Mouse (Mus musculus) heart, adult 8-10 months (tissue): ENCODE measurements around the gene B3gnt2. TPM values are rescaled to one million over a fixed set of nuclear protein-coding genes. Genes with fewer than 3 reads are reported as not detected.

Source experiments
- DNase-seq: peaks from one replicate; pipeline ENCODE4 v3.0.0; 2022; ENCODE audit warnings: low spot score
- total RNA-seq, 4 experiments: library from RNA; stranded (reverse); gene quantifications; 2 replicates each; pipeline ENCODE4 v1.2.4; 2022

B3gnt2 gene
- total RNA-seq, 4 experiments from 2014 or later = 3.0 to 9.4 (median 6.9) TPM

DNA sequence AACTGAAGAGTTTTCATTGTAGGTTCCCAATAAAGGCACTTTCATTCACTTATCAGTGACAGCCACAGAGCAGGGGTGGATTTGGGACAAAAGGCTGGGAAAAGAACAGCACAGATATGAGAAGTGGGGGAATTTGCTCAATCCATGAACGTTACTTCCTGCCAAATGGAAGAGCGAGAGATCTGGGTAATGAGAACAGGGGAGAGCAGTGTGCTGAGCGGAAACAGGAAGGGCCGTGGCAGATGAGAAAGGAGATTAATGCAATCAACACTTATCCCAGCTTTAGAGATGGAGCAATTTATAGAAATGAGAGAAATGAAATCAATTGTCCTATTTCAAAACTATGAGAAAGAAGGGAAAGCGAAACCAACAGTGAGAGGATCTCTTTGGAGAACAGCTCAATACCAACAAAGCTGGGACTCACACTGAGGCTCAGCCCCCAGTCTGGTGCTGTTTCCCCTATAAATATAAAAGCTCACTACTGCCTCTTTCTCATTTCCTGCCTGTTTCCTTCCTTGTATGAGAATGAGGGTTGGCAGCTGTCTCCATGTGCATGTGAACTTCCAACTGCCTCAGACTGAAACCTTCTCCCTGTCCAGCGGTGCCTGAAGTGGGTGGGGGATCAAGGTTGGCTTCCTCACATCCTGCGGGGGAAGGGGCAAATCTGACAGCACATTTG, 11.0 kb upstream of the B3gnt2 start:
- DNase-seq = no peak

DNA sequence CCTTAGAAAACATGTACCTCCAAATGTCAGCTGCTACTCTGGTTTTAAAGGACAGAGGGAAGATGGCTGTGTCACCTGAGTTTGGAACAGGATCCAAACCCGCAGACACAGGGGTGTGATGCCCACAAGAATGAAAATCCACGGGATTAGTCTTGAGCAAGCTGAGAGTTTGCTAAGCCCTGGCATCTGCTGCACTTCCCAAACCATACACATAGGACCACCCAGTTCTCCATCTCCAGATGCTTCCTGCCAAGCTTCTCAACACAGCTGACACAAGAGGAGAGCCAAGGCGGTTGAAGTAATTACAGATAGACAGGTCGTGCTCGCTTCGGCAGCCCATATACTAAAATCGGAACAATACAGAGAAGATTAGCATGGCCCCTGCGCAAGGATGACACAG, 7.8 kb upstream of the B3gnt2 start:
- DNase-seq = no peak

DNA sequence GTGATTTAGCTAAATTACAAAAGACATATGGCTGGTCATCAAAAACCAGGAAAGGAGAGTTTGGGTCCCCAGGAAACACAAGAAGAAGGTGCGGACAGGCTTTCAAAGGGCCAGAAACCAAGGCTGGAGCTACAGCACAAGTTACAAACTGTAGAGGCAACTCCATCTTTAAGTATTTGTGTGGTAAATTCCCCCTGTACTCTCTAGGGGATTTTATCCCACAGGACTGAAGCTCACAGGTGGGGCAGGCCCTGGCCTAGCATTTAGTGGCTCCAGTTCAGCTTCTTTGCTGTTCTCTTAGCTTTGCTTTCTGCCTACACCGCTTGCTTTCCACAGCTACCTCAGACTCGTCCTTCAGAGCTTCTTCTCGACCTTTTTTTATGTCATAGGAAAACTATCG, 6.9 kb upstream of the B3gnt2 start:
- no peak for DNase-seq

DNA sequence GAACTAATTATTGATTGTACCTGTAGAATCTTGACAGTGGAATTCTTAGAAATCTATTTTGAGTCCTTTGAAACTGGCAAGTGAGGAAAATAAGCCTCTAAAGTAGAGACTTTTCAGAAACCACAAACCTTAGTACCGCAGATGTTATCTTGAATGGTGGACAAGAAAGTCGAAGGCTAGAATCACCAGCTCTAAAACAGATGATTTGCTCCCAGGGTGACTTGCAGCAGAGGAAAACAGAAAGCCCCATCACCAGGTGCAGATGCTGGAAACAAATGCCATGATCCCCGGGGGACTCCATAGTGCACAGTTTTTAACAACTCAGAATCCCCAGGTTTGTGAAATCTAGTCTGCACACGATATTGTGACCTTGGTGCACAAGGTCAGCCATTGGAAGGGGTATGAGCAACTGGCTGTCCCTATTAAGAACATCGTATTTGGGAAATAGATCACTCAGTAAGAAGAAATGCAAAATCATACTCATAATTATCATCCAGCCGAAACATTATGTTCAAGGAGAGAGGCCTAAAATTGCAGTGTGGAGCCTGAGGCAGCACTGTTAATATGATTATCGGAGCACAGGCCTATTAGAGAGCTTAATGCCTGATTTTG, 5.0 kb upstream of the B3gnt2 start:
- no peak for DNase-seq

DNA sequence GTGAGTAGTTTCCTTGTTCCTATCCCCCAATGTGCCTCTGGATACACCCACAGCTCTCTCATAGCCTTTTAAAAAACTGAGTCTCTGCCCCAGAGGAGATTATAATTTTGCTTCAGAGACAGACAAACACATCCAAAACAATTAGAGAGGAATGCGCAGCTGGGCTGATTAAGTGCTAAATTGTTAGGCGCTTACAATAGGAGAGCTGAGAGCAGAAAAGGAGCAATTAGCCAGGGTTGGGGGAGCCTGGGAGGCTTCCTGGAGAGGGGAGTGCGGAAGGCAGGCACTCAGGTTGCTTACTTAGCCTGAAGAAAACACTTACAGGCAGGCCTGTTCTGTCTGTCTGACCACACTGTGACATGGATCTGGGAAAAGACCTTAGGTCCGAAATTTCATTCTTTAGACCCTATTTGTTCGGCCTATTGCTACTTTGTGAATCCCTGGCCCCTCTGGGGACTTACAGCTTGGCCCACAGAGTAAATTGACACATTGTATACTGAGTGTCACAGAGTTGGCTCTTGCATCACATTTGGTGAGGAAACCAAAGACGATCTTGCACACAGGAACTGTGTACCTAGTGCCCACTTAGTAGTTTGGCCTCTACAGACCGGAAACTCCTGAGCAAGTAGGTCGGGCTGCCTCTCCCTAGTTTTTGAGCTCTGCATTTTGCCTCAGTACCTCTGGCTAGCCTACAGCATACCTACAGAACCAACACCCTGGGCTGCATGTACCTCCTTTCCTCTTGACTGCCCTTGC, 3.7 kb upstream of the B3gnt2 start:
- no peak for DNase-seq

DNA sequence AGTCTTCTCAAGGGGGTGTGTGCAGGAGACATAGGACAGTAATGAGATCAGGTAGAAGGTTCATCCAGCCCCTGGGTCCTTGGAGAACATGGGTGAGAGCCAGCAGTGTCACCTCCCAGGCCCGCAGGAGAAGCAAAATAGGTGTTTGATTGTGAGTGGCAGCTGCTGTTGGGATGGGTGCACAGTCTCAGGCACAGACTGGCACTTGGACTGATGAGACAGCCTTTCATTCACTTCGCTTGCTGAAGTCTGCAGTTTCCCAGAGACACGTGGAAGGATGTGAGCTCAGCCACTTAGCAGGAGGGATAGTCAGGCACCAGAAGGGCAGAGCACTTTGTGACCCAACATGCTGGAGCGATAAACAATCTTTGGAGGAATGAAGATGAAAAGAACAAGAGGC, 2.8 kb upstream of the B3gnt2 start:
- no peak for DNase-seq

DNA sequence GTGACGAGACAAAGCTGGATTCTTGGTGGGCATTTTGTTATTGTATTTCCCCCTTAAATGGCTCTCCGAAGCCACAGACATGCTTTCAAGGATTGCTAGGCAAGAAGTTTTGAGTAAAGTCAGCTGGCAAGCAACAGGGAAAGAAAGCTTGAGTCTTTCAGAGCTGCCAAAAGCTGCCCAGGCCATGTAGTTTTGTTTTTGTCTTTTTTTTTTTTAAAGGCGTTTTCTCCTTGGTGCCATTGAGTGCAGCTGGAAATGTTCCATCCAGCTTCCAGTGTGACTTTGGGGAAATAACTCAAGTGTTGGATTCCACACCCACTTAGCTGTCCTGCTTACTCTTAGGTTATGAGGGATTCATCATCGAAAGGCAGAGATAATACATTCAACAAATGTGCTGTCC, 554 bp upstream of the B3gnt2 start:
- DNase-seq = no peak

DNA sequence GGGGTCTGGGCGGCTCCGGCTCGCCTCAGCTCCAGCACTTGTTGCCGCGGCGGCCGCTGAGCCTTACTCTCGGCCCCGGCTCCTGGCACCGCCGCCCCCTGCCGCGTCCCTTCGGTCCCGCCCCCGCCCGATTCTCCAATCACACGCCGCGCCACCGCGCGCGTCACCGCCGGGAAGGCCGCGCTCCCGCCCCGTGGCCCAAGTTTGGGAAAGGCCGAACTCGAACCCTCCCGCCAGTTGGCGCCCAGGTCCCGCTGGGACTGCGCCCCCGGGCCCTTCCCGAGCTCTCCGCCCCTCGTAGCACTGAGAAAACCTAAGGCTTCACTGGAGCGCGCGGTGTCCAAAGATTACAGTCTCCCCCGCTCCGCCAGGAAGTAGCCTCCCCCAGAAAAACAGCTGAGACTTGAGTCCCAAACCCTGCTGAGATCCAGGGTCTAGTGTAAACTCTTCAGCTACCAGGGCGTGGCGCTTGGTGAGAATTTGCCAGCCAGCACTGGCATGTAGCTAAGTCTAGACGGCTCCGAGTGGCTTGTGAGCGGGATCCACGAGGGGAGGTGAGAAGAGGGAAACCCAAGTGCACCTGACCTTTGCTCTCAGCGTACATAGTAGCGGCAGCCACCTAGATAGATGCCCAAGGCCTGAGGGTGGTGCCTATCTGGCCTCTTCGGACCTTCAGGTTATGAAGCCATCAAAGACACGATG, 977 bp downstream of the B3gnt2 start:
- DNase-seq = peak; percentile 90

DNA sequence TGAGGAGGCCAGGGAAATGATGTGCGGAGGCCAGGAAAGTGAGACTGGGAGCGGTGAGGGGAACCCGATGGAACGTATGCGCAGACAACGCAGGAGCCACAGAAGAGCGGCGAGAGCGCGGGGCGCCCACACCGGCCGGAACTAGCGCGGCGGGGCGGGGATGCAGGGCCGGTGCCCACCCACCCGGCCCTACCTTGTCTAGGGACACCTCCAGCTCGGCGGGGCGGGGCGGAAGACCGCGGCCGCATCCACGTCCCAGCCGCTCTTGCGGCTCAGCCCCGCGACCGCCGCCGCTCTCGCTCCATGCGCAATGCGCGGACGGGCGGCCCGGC, 1.5 kb downstream of the B3gnt2 start:
- DNase-seq = no peak

DNA sequence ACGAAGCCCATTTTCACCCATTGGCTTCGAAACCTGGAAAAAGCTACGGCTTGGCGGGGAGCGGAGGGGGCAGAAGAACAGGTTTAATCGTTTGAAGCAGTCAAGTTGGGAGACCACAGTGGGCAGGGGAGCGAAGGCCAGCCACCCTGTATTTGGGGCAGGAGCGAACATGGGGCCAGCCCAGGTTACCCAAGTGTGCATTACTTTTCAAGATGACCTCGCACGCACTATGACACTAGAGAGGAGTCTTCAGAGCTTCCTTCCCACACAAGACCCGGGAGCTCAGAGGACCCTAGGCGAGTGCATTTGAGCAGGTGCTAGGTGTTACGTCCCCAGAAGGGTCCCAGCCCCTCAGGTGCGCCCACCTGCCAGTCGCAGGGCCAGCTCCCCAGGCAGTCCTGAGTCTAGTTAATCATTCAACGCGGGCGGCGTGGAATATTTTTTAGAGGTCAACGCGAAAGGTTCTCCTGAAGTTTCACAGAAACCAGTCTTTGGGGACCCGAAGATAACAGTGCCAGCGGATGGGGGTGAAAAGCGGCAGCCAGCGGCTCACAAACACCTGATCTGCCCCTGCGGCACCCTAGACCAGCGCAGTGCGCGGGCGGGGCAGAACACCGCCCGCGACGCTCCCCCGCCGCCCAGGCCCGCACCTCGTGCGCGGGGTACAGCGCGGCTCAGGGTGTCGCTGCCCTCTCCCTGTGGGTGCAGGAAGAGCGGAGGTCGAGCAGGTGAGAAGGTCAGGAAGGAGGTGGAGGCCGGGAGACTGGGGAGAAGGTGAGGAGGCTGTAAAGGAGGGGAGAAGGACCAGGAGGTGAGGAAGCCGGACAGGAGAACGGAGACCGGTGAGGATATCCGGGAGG, 2.1 kb downstream of the B3gnt2 start:
- DNase-seq = no peak

DNA sequence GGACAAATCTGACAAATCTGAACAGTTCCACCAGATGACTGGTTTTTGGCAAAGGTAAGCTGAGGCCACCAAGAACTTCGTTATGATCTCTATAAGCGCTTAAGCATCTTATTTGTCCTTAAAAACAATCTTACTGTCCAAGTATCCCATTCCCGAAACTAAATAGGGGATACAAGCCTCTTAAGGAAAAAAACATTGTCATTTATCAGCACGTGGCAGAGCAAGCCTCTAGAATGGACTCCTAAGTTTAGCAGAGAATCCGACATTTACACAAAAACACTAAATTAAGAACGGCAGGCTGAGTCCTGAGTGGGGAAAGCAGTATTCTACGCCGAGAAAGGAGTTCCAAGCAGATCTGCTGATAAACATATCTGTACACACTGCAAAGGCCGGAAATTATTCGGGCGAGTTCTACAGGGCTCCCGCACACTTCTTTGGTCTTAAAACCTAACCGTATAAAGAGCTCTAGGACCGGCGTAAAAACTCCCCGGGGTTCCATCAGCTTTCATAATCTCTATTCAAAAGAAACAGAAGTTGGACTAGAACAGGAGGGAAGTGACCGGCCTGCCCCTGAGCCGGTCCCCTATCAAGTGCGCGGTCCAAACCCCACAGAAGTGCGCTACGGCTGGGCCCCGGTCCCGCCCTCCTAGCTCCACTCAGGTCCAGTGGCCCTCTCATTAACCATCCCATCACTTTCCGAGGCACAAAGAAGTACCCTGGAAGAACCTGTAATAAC, 2.9 kb downstream of the B3gnt2 start:
- peak; percentile 40 for DNase-seq

DNA sequence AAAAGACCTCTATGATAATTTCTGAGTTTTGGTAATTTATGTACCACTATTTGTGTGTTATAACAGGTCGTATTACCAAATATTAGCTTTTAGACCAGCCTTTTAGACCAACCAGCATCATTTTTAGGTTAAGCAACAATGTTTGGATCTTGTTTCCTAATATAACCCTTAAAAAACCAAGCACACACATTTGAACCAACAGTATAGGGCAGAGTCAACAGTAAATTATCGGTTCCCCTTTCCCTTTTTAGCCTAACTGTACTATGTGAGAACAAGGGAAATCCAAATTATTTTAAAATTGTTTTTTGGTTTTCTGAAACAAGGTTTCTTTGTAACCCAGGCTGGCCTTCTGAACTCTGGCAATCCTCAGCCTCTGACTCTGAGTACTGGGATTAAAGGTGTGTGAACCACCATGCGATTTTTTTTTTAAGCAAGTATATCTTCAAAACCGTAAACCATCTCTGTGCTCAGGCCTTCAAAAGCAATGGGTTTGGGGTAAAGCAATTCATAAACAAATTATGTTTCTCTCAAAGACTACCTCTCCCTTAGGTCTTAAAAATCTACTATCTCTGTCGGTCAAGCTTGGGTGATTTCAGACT, 3.6 kb downstream of the B3gnt2 start:
- DNase-seq = no peak

DNA sequence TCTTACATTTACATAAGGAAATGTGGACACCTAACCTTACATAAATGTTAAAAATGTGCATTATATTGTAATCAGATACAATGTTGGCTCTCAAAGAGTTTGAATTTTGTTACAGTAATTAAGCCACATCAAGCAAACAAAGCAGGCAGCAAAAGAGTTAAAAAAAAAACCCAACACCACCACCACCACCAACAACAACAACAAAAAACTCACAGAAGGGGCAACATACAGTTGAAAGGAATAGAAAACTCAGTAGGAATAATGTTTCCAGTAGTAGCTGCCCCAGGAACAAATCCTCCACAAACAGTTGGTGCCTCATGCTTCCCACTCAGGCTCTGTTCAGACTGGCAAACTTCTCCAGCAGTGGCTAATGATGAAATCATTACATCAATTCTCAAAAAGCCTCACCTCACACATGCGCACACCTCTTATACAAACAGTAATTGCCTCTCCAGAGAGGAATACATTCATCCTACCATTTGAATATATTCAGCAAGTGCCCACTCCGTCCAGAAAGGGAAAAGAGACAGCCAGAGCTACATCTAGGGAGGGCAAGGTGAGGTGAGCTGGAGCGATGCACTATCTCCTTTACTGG, 4.3 kb downstream of the B3gnt2 start:
- DNase-seq = no peak

DNA sequence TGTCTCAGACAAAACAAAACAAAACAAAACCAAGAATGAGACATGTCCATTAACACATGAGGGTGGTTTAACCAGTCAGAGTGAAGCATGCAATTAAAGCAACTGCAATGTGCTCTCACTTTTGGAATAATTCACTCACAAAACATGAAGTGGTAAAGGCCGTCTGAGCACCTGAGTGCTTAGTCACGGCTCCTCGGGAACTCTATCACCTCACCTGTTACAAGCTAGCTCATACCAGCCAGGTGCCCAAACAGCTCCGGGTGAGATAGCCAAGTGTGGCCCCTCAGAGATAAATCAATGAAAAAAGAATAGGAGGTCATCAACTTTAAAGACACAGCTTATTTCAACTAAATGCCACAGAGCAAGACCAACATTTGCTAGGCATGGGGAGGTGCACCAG, 6.2 kb downstream of the B3gnt2 start:
- DNase-seq = no peak

DNA sequence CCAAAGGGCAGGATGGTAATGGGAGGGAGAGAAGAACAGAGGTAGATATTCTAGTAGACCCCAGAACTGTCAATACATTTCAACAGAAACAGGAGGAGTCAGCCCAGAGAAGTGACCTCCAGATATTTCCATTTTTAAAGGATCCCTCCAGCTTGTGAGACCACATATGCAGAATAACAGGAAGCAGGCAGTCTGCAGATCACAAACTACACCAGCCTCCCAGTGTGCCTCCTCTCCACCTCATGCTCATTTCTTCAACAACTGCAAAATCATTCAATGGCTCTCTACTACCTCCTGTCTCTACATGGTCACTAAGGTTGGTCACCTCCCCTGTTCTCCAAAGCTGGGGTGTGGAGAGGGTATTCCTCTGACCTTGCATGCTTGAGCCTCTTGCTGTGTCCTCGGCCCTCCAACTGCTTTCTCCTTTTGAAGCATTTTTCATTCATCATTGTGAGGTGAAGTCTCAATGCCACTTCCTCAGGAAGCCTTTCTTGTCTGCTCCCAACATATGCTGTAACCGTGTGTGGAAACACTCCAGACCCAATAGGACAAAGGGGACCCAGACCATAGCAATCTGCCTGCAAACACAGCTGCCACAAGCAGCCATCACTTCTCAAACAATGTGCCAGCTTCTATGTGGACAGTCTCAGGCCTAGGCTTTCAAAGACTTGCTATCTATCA, 7.1 kb downstream of the B3gnt2 start:
- no peak for DNase-seq

DNA sequence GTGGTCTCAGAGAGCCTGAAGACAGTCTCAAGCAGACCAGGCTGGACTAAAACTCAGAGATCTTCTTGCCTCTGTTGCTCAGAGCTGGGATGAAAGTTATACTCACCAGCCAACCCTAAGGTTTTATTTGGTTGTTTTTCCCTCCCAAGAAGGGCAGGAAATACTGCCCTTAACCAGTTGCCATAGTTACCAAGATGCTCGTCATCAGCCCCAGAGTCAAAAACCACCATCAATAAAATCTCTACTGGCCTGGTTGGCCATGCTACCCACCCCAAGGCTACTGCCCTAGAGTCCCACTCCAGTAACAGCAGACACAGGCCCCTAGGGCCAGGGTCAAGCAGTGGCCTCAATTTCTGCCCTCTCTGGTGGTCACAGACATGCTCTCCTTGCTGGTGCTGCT, 8.3 kb downstream of the B3gnt2 start:
- no peak for DNase-seq

DNA sequence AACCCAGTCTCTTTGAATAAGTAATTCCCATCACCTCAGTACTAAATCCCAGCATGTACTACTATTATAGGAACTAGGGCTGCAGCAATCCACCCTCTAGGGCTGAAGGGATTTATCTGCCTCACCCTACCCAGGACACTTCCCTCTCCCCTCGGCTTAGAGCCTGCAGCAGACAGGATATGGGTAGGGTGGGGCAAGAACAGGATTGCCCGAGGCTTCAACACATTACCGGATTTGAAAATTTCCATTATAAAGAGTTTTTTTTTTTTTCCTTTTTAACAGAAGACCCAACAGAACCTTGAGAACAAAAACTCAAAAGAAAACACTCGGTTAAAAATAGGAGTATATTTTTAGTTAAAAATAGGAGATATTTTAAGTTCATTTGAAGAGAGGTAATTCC, 9.3 kb downstream of the B3gnt2 start:
- no peak for DNase-seq

DNA sequence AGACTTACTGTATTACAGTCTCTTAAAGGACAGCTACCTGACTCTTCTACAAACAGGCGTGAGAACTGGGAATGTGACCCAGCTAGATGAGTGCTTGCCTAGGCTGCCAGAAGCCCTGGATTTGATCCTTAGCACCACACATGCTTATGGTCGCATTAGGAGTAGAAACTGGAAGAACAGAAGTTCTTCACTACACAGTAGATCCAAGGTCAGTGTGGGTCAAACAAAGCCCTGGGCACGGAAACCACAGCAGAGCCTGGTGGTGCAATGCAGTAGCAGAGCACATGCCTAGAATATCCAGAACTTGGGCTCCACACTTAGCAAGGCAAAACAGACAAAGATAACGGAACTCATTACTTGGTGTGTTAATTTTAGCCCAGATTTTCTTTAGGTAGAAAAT, 10.7 kb downstream of the B3gnt2 start:
- no peak for DNase-seq

DNA sequence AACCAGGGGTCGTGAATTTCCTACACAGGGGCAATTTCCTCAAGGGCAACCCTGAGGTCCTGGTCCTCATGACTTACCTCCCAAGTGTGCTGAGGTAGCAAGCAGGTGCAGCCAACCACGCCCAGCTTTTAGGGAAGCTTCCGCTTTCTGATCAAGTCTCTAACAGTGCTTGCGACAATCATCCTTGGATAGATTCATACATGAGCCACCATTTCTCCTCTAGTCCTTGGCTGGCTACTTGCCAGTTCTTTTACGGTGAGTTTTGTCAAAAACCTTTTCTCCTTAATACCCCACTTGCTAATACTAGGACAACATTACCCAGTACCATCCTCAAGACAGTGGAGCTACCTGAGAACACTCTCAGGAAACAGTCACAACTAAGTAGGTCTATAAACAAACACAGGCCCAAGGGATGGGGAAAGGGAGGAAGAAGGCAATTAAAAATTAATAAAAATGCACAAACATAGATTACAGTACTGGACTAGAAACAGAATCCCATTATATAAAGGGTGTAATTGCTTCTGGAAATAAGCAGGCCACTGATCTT, 12.0 kb downstream of the B3gnt2 start:
- DNase-seq = no peak
